Mouse (Mus musculus): ENCODE results near the gene Sppl2b. TPM values are rescaled to one million over a fixed set of nuclear protein-coding genes. Genes with fewer than 3 reads are reported as not detected.
A peak's percentile ranks its signal among the peaks of the same experiment; 100 is the strongest.

Sppl2b gene
- polyA plus RNA-seq, 1 experiment from 2014 or later: 24.0 TPM

GRCm38 (mm10) chr10:80821991-80822390 is 33.1 kb upstream of the Sppl2b start:
- H3K27me3 ChIP-seq (ENCODE audit: control insufficient read depth, insufficient read depth, low read length): no peaks in the 10 kb centered on the region
- 44% methylated on average over 2 of the region's 2 CpGs for WGBS
- no peak overlapping the region for H3K9ac ChIP-seq (ENCODE audit: low read length)
- no peaks in the 10 kb centered on the region for H3K36me3 ChIP-seq (ENCODE audit: control insufficient read depth, insufficient read depth, low read length)
- no peak for ATAC-seq (ENCODE audit: low FRiP score)
- no peak for DNase-seq (ENCODE audit: low spot score, missing footprints)
- H3K9me3 ChIP-seq (ENCODE audit: control insufficient read depth, low read length): no peaks in the 10 kb centered on the region
- no peak overlapping the region for H3K27ac ChIP-seq (ENCODE audit: low read depth, low read length)
- H3K4me1 ChIP-seq (ENCODE audit: control insufficient read depth, insufficient read depth, low read length): no peaks in the 10 kb centered on the region; the same call in 1 of the 2 replicates
- no peak overlapping the region for H3K4me2 ChIP-seq
- H3K4me3 ChIP-seq (ENCODE audit: low read depth, low read length): no peak overlapping the region

GRCm38 (mm10) chr10:80822528-80822927 is 32.5 kb upstream of the Sppl2b start:
- Histone ChIP-seq H3K4me3 (ENCODE audit: low read depth, low read length) (no peak overlapping the region), H3K27ac (ENCODE audit: low read depth, low read length) (no peak overlapping the region), H3K4me2 (no peak overlapping the region), H3K4me1 (ENCODE audit: control insufficient read depth, insufficient read depth, low read length) (peaks cover under 1% of the 10 kb centered on the region), H3K27me3 (ENCODE audit: control insufficient read depth, insufficient read depth, low read length) (no peaks in the 10 kb centered on the region), H3K9me3 (ENCODE audit: control insufficient read depth, low read length) (no peaks in the 10 kb centered on the region), H3K36me3 (ENCODE audit: control insufficient read depth, insufficient read depth, low read length) (no peaks in the 10 kb centered on the region), H3K9ac (ENCODE audit: low read length) (no peak overlapping the region)
- ATAC-seq (ENCODE audit: low FRiP score) (no peak), DNase-seq (ENCODE audit: low spot score, missing footprints) (no peak)
- WGBS: 85% methylated on average over 5 of the region's 5 CpGs

GRCm38 (mm10) chr10:80823316-80823715 is 31.8 kb upstream of the Sppl2b start:
- no peak for DNase-seq (ENCODE audit: low spot score, missing footprints)
- Histone ChIP-seq H3K9me3 (ENCODE audit: control insufficient read depth, low read length) (no peaks in the 10 kb centered on the region), H3K4me1 (ENCODE audit: control insufficient read depth, insufficient read depth, low read length) (peaks cover 7% of the 10 kb centered on the region), H3K9ac (ENCODE audit: low read length) (no peak overlapping the region), H3K4me3 (ENCODE audit: low read depth, low read length) (no peak overlapping the region), H3K36me3 (ENCODE audit: control insufficient read depth, insufficient read depth, low read length) (no peaks in the 10 kb centered on the region), H3K27me3 (ENCODE audit: control insufficient read depth, insufficient read depth, low read length) (no peaks in the 10 kb centered on the region), H3K4me2 (no peak overlapping the region), H3K27ac (ENCODE audit: low read depth, low read length) (no peak overlapping the region)
- no peak for ATAC-seq (ENCODE audit: low FRiP score)
- 86% methylated on average over 1 of the region's 1 CpGs for WGBS

- DNase-seq (ENCODE audit: low spot score, missing footprints) (no peak), ATAC-seq (ENCODE audit: low FRiP score) (no peak)
- H3K9ac ChIP-seq (ENCODE audit: low read length): no peak overlapping the region
- peaks cover 7% of the 10 kb centered on the region for H3K4me1 ChIP-seq (ENCODE audit: control insufficient read depth, insufficient read depth, low read length)
- no peaks in the 10 kb centered on the region for H3K27me3 ChIP-seq (ENCODE audit: control insufficient read depth, insufficient read depth, low read length)
- no peak overlapping the region for H3K4me3 ChIP-seq (ENCODE audit: low read depth, low read length)
- H3K36me3 ChIP-seq (ENCODE audit: control insufficient read depth, insufficient read depth, low read length): no peaks in the 10 kb centered on the region; the same call in 1 of the 2 replicates
- H3K27ac ChIP-seq (ENCODE audit: low read depth, low read length): no peak overlapping the region
- H3K4me2 ChIP-seq: no peak overlapping the region
- WGBS: 68% methylated on average over 8 of the region's 8 CpGs
- no peaks in the 10 kb centered on the region for H3K9me3 ChIP-seq (ENCODE audit: control insufficient read depth, low read length)
Measured at GRCm38 (mm10) chr10:80823847-80824643, 31.0 kb upstream of the Sppl2b start.

- no peak for DNase-seq (ENCODE audit: low spot score, missing footprints)
- peaks cover 6% of the 10 kb centered on the region; the same call in 1 of the 2 replicates for H3K36me3 ChIP-seq (ENCODE audit: control insufficient read depth, insufficient read depth, low read length)
- no peak overlapping the region for H3K27ac ChIP-seq (ENCODE audit: low read depth, low read length)
- no peak overlapping the region for H3K4me3 ChIP-seq (ENCODE audit: low read depth, low read length)
- peaks cover 7% of the 10 kb centered on the region for H3K4me1 ChIP-seq (ENCODE audit: control insufficient read depth, insufficient read depth, low read length)
- no peak overlapping the region for H3K9ac ChIP-seq (ENCODE audit: low read length)
- no peaks in the 10 kb centered on the region for H3K27me3 ChIP-seq (ENCODE audit: control insufficient read depth, insufficient read depth, low read length)
- H3K4me2 ChIP-seq: no peak overlapping the region
- no peaks in the 10 kb centered on the region for H3K9me3 ChIP-seq (ENCODE audit: control insufficient read depth, low read length)
- 81% methylated on average over 2 of the region's 2 CpGs for WGBS
- ATAC-seq (ENCODE audit: low FRiP score): no peak
Measured at GRCm38 (mm10) chr10:80824827-80825226, 30.2 kb upstream of the Sppl2b start.

- H3K4me2 ChIP-seq: peak within 1 kb of the TSS; percentile 87
- H3K4me1 ChIP-seq (ENCODE audit: control insufficient read depth, insufficient read depth, low read length): peaks cover 19% of the 10 kb centered on the region
- under 1% methylated on average over 78 of the region's 82 CpGs for WGBS
- peak within 1 kb of the TSS; percentile 73 for H3K27ac ChIP-seq (ENCODE audit: low read depth, low read length)
- peaks cover 8% of the 10 kb centered on the region; the same call in 1 of the 2 replicates for H3K36me3 ChIP-seq (ENCODE audit: control insufficient read depth, insufficient read depth, low read length)
- ATAC-seq (ENCODE audit: low FRiP score): peak; percentile 96
- no peaks in the 10 kb centered on the region for H3K27me3 ChIP-seq (ENCODE audit: control insufficient read depth, insufficient read depth, low read length)
- DNase-seq (ENCODE audit: low spot score, missing footprints): peak; percentile 99
- peak within 1 kb of the TSS; percentile 91 for H3K9ac ChIP-seq (ENCODE audit: low read length)
- peak within 1 kb of the TSS; percentile 78 for H3K4me3 ChIP-seq (ENCODE audit: low read depth, low read length)
- H3K9me3 ChIP-seq (ENCODE audit: control insufficient read depth, low read length): no peaks in the 10 kb centered on the region
Measured at GRCm38 (mm10) chr10:80826151-80827062, 28.7 kb upstream of the Sppl2b start, which contains the start of gene Oaz1. Gene Oaz1 (plus strand): TSS chr10:80826656.

- H3K27ac ChIP-seq (ENCODE audit: low read depth, low read length): peak overlapping the region; percentile 73; the same call in 1 of the 2 replicates
- peak overlapping the region; percentile 78 for H3K4me3 ChIP-seq (ENCODE audit: low read depth, low read length)
- no peaks in the 10 kb centered on the region for H3K9me3 ChIP-seq (ENCODE audit: control insufficient read depth, low read length)
- ATAC-seq (ENCODE audit: low FRiP score) (no peak), DNase-seq (ENCODE audit: low spot score, missing footprints) (no peak)
- H3K4me1 ChIP-seq (ENCODE audit: control insufficient read depth, insufficient read depth, low read length): peaks cover 21% of the 10 kb centered on the region
- peaks cover 8% of the 10 kb centered on the region; the same call in 1 of the 2 replicates for H3K36me3 ChIP-seq (ENCODE audit: control insufficient read depth, insufficient read depth, low read length)
- 9% methylated on average over 29 of the region's 29 CpGs for WGBS
- no peaks in the 10 kb centered on the region for H3K27me3 ChIP-seq (ENCODE audit: control insufficient read depth, insufficient read depth, low read length)
- H3K9ac ChIP-seq (ENCODE audit: low read length): peak overlapping the region; percentile 91
- peak overlapping the region; percentile 87 for H3K4me2 ChIP-seq
Measured at GRCm38 (mm10) chr10:80827063-80827869, 27.8 kb upstream of the Sppl2b start.

GRCm38 (mm10) chr10:80827870-80828420 is 27.1 kb upstream of the Sppl2b start:
- H3K4me3 ChIP-seq (ENCODE audit: low read depth, low read length): peak overlapping the region; percentile 78
- 91% methylated on average over 10 of the region's 10 CpGs for WGBS
- H3K9ac ChIP-seq (ENCODE audit: low read length): peak overlapping the region; percentile 91
- no peak for ATAC-seq (ENCODE audit: low FRiP score)
- H3K4me2 ChIP-seq: peak overlapping the region; percentile 87
- no peaks in the 10 kb centered on the region for H3K27me3 ChIP-seq (ENCODE audit: control insufficient read depth, insufficient read depth, low read length)
- no peak for DNase-seq (ENCODE audit: low spot score, missing footprints)
- H3K4me1 ChIP-seq (ENCODE audit: control insufficient read depth, insufficient read depth, low read length): peaks cover 24% of the 10 kb centered on the region
- H3K36me3 ChIP-seq (ENCODE audit: control insufficient read depth, insufficient read depth, low read length): peaks cover 8% of the 10 kb centered on the region; the same call in 1 of the 2 replicates
- no peak overlapping the region for H3K27ac ChIP-seq (ENCODE audit: low read depth, low read length)
- no peaks in the 10 kb centered on the region for H3K9me3 ChIP-seq (ENCODE audit: control insufficient read depth, low read length)
